Mouse (Mus musculus) lung, postnatal 36 days (tissue): ENCODE measurements at regions not wholly inside any gene's neighbourhood (a gene's known extent, or its start where the extent isn't known, plus 50 kb on each side); places are given as distances from the start of the nearest gene placed in this dataset.

Source experiments
- DNase-seq: peaks from one replicate; pipeline ENCODE4 v3.0.0; 2022; ENCODE audit warnings: mixed read lengths

GRCm38 (mm10) chr13:63700747-63701146 is 114.3 kb upstream of the Ercc6l2 start:
- DNase-seq = peak; percentile 34

- no peak for DNase-seq
These were observed 113.6 kb upstream of the Ercc6l2 start for GRCm38 (mm10) chr13:63701199-63702175.

GRCm38 (mm10) chr13:63708567-63708966 is 106.5 kb upstream of the Ercc6l2 start:
- DNase-seq = no peak

- DNase-seq = no peak
These were observed 101.9 kb upstream of the Ercc6l2 start for GRCm38 (mm10) chr13:63713137-63713536.

GRCm38 (mm10) chr13:63716498-63716897 is 98.5 kb upstream of the Ercc6l2 start:
- DNase-seq = no peak

GRCm38 (mm10) chr13:63717249-63717648 is 97.8 kb upstream of the Ercc6l2 start:
- peak; percentile 69 for DNase-seq

- no peak for DNase-seq
These were observed 96.3 kb upstream of the Ercc6l2 start for GRCm38 (mm10) chr13:63718782-63719181.

GRCm38 (mm10) chr13:63719351-63720207 is 95.5 kb upstream of the Ercc6l2 start:
- DNase-seq = peak; percentile 90

GRCm38 (mm10) chr13:63720610-63721009 is 94.4 kb upstream of the Ercc6l2 start:
- DNase-seq = no peak

GRCm38 (mm10) chr13:63721011-63721625 is 93.9 kb upstream of the Ercc6l2 start:
- DNase-seq = peak; percentile 65

- peak; percentile 67 for DNase-seq
These were observed 90.7 kb upstream of the Ercc6l2 start for GRCm38 (mm10) chr13:63724293-63724692.

GRCm38 (mm10) chr13:63724843-63725582 is 90.0 kb upstream of the Ercc6l2 start:
- DNase-seq = peak; percentile 23

GRCm38 (mm10) chr13:63726035-63726434 is 89.0 kb upstream of the Ercc6l2 start:
- DNase-seq = no peak

- peak; percentile 33 for DNase-seq
These were observed 88.5 kb upstream of the Ercc6l2 start for GRCm38 (mm10) chr13:63726509-63726908.

- DNase-seq = no peak
These were observed 79.3 kb upstream of the Ercc6l2 start for GRCm38 (mm10) chr13:63735739-63736138.

GRCm38 (mm10) chr13:63741879-63742278 is 73.2 kb upstream of the Ercc6l2 start:
- no peak for DNase-seq

GRCm38 (mm10) chr13:63748788-63749187 is 66.3 kb upstream of the Ercc6l2 start:
- DNase-seq = no peak

GRCm38 (mm10) chr13:63749997-63750396 is 65.0 kb upstream of the Ercc6l2 start:
- DNase-seq = peak; percentile 50

- DNase-seq = no peak
These were observed 63.8 kb upstream of the Ercc6l2 start for GRCm38 (mm10) chr13:63751196-63751595.

- no peak for DNase-seq
These were observed 58.0 kb upstream of the Ercc6l2 start for GRCm38 (mm10) chr13:63757061-63757460.

GRCm38 (mm10) chr13:63761542-63761941 is 53.5 kb upstream of the Ercc6l2 start:
- no peak for DNase-seq
